Mouse (Mus musculus) naive thymus-derived CD4-positive, alpha-beta T cell, adult 5 months (primary cell): ENCODE measurements around the gene 5730480H06Rik. TPM values are rescaled to one million over a fixed set of nuclear protein-coding genes. Genes with fewer than 3 reads are reported as not detected.

Experiments
- polyA plus RNA-seq: library from polyadenylated mRNA; unstranded; fragments of 100-300 nt; shearing (Covaris generic); gene quantifications from one replicate; pipeline ENCODE4 v1.2.1, GENCODE M21; 2017

Gene 5730480H06Rik
- polyA plus RNA-seq: 11.1 TPM

GRCm38 (mm10) chr5:48327652-48328051 lies at the start of gene 5730480H06Rik:
Gene 5730480H06Rik, plus strand, starts transcription at chr5:48327952.

